Mouse (Mus musculus): ENCODE data around the gene Ncoa1.

DNA sequence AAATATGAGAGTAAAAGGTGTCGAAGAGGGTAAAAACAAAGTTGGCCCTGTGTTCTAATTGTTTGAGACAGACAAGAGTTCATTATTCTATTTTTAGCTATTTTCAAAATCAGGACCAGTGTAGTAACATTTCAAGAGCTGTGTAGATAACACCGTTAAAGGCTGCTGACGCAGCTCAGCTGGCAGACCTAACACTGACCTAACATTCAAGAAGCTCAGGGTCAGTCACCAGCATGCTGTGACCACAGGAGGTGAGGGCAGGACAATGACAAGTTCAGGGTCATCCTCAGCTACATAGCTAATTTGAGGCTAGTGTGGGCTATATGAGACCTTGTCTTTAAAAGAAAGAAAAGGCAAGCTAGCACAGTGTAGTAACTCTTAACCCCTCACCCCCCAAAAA lies 84.9 kb downstream of the Ncoa1 start:
- TF ChIP-seq POLR2A (IDR thresholded peaks at IDR 0.05; ENCODE audit: borderline replicate concordance, extremely low read depth, insufficient read depth, insufficient read length, poor library complexity, severe bottlenecking), result no peak
- no peak for TF ChIP-seq CTCF (IDR thresholded peaks at IDR 0.05; ENCODE audit: borderline replicate concordance, extremely low read depth, insufficient read depth, insufficient read length)
